Mouse (Mus musculus): ENCODE measurements at regions not wholly inside any gene's neighbourhood (a gene's known extent, or its start where the extent isn't known, plus 50 kb on each side); places are given as distances from the start of the nearest gene placed in this dataset.
A peak's percentile ranks its signal among the peaks of the same experiment; 100 is the strongest.

- no peak for DNase-seq (ENCODE audit: extremely low read depth, low read depth, low spot score)
- Histone ChIP-seq H3K9ac (ENCODE audit: low read depth, low read length) (no peak overlapping the region), H3K36me3 (ENCODE audit: control insufficient read depth, insufficient read depth, low read length) (no peaks in the 10 kb centered on the region), H3K79me2 (ENCODE audit: control insufficient read depth, insufficient read depth, low read length) (no peaks in the 10 kb centered on the region), H3K4me3 (ENCODE audit: insufficient read depth, low read depth, low read length) (no peak overlapping the region), H3K27me3 (ENCODE audit: control insufficient read depth, insufficient read depth, low read length) (no peaks in the 10 kb centered on the region), H3K4me1 (ENCODE audit: control insufficient read depth, insufficient read depth, low read length) (no peaks in the 10 kb centered on the region), H3K27ac (replicated peaks; ENCODE audit: insufficient read depth, low read depth, low read length) (no peak overlapping the region)
- TF ChIP-seq CTCF (IDR thresholded peaks at IDR 0.05; ENCODE audit: low read depth, low read length) (no peak), POLR2A (IDR thresholded peaks at IDR 0.05; ENCODE audit: extremely low read depth, insufficient read depth, low read length) (no peak)
Measured at GRCm38 (mm10) chr5:62545785-62546184, 220.2 kb downstream of the Arap2 start.

GRCm38 (mm10) chr5:62539304-62539703 lies 226.7 kb downstream of the Arap2 start:
- 89% methylated on average over 2 of the region's 2 CpGs for WGBS
- no peak for DNase-seq (ENCODE audit: extremely low read depth, low read depth, low spot score)
- Histone ChIP-seq H3K27me3 (ENCODE audit: control insufficient read depth, insufficient read depth, low read length) (no peaks in the 10 kb centered on the region), H3K4me3 (ENCODE audit: insufficient read depth, low read depth, low read length) (no peak overlapping the region), H3K4me1 (ENCODE audit: control insufficient read depth, insufficient read depth, low read length) (no peaks in the 10 kb centered on the region), H3K9ac (ENCODE audit: low read depth, low read length) (no peak overlapping the region), H3K79me2 (ENCODE audit: control insufficient read depth, insufficient read depth, low read length) (no peaks in the 10 kb centered on the region), H3K36me3 (ENCODE audit: control insufficient read depth, insufficient read depth, low read length) (no peaks in the 10 kb centered on the region), H3K27ac (replicated peaks; ENCODE audit: insufficient read depth, low read depth, low read length) (no peak overlapping the region)
- TF ChIP-seq CTCF (IDR thresholded peaks at IDR 0.05; ENCODE audit: low read depth, low read length) (no peak), POLR2A (IDR thresholded peaks at IDR 0.05; ENCODE audit: extremely low read depth, insufficient read depth, low read length) (no peak)

GRCm38 (mm10) chr5:62511827-62512226 lies 254.1 kb downstream of the Arap2 start:
- Histone ChIP-seq H3K9ac (ENCODE audit: low read depth, low read length) (no peak overlapping the region), H3K4me3 (ENCODE audit: insufficient read depth, low read depth, low read length) (no peak overlapping the region), H3K27me3 (ENCODE audit: control insufficient read depth, insufficient read depth, low read length) (no peaks in the 10 kb centered on the region), H3K36me3 (ENCODE audit: control insufficient read depth, insufficient read depth, low read length) (no peaks in the 10 kb centered on the region), H3K79me2 (ENCODE audit: control insufficient read depth, insufficient read depth, low read length) (no peaks in the 10 kb centered on the region), H3K4me1 (ENCODE audit: control insufficient read depth, insufficient read depth, low read length) (no peaks in the 10 kb centered on the region), H3K27ac (replicated peaks; ENCODE audit: insufficient read depth, low read depth, low read length) (no peak overlapping the region)
- WGBS: 51% methylated on average over 1 of the region's 1 CpGs
- TF ChIP-seq CTCF (IDR thresholded peaks at IDR 0.05; ENCODE audit: low read depth, low read length) (no peak), POLR2A (IDR thresholded peaks at IDR 0.05; ENCODE audit: extremely low read depth, insufficient read depth, low read length) (no peak)
- no peak for DNase-seq (ENCODE audit: extremely low read depth, low read depth, low spot score)

- Histone ChIP-seq H3K4me1 (ENCODE audit: control insufficient read depth, insufficient read depth, low read length) (no peaks in the 10 kb centered on the region), H3K4me3 (ENCODE audit: insufficient read depth, low read depth, low read length) (no peak overlapping the region), H3K79me2 (ENCODE audit: control insufficient read depth, insufficient read depth, low read length) (no peaks in the 10 kb centered on the region), H3K27ac (replicated peaks; ENCODE audit: insufficient read depth, low read depth, low read length) (no peak overlapping the region), H3K36me3 (ENCODE audit: control insufficient read depth, insufficient read depth, low read length) (no peaks in the 10 kb centered on the region), H3K9ac (ENCODE audit: low read depth, low read length) (no peak overlapping the region), H3K27me3 (ENCODE audit: control insufficient read depth, insufficient read depth, low read length) (no peaks in the 10 kb centered on the region)
- WGBS: 37% methylated on average over 5 of the region's 5 CpGs
- DNase-seq (ENCODE audit: extremely low read depth, low read depth, low spot score): peak; percentile 7
- TF ChIP-seq CTCF (IDR thresholded peaks at IDR 0.05; ENCODE audit: low read depth, low read length): no peak
- TF ChIP-seq POLR2A (IDR thresholded peaks at IDR 0.05; ENCODE audit: extremely low read depth, insufficient read depth, low read length): no peak
Measured at GRCm38 (mm10) chr5:62483521-62483920, 282.4 kb downstream of the Arap2 start.

- WGBS: 15% methylated on average over 1 of the region's 1 CpGs
- Histone ChIP-seq H3K9ac (ENCODE audit: low read depth, low read length) (no peak overlapping the region), H3K27ac (replicated peaks; ENCODE audit: insufficient read depth, low read depth, low read length) (no peak overlapping the region)
Measured at GRCm38 (mm10) chr5:62480967-62481366, 285.0 kb downstream of the Arap2 start.

GRCm38 (mm10) chr5:62473412-62473811 lies 292.5 kb downstream of the Arap2 start:
- Histone ChIP-seq H3K36me3 (ENCODE audit: control insufficient read depth, insufficient read depth, low read length) (no peaks in the 10 kb centered on the region), H3K79me2 (ENCODE audit: control insufficient read depth, insufficient read depth, low read length) (no peaks in the 10 kb centered on the region), H3K4me1 (ENCODE audit: control insufficient read depth, insufficient read depth, low read length) (no peaks in the 10 kb centered on the region), H3K9ac (ENCODE audit: low read depth, low read length) (no peak overlapping the region), H3K27me3 (ENCODE audit: control insufficient read depth, insufficient read depth, low read length) (no peaks in the 10 kb centered on the region), H3K4me3 (ENCODE audit: insufficient read depth, low read depth, low read length) (no peak overlapping the region), H3K27ac (replicated peaks; ENCODE audit: insufficient read depth, low read depth, low read length) (no peak overlapping the region)
- no peak for TF ChIP-seq POLR2A (IDR thresholded peaks at IDR 0.05; ENCODE audit: extremely low read depth, insufficient read depth, low read length)
- TF ChIP-seq CTCF (IDR thresholded peaks at IDR 0.05; ENCODE audit: low read depth, low read length): no peak
- 70% methylated on average over 3 of the region's 3 CpGs for WGBS
- no peak for DNase-seq (ENCODE audit: extremely low read depth, low read depth, low spot score)

More at GRCm38 (mm10) chr5:62480967-62481366, 285.0 kb downstream of the Arap2 start:
- DNase-seq (ENCODE audit: extremely low read depth, low read depth, low spot score): peak; percentile 28
- no peaks in the 10 kb centered on the region for H3K4me1 ChIP-seq (ENCODE audit: control insufficient read depth, insufficient read depth, low read length)
- no peak for TF ChIP-seq POLR2A (IDR thresholded peaks at IDR 0.05; ENCODE audit: extremely low read depth, insufficient read depth, low read length)
- TF ChIP-seq CTCF (IDR thresholded peaks at IDR 0.05; ENCODE audit: low read depth, low read length): no peak
- no peaks in the 10 kb centered on the region for H3K36me3 ChIP-seq (ENCODE audit: control insufficient read depth, insufficient read depth, low read length)
- no peaks in the 10 kb centered on the region for H3K27me3 ChIP-seq (ENCODE audit: control insufficient read depth, insufficient read depth, low read length)
- no peak overlapping the region for H3K4me3 ChIP-seq (ENCODE audit: insufficient read depth, low read depth, low read length)
- no peaks in the 10 kb centered on the region for H3K79me2 ChIP-seq (ENCODE audit: control insufficient read depth, insufficient read depth, low read length)
